Comparison of ENCODE assay signal across 8 mouse cellular contexts in the genomic region with DNA sequence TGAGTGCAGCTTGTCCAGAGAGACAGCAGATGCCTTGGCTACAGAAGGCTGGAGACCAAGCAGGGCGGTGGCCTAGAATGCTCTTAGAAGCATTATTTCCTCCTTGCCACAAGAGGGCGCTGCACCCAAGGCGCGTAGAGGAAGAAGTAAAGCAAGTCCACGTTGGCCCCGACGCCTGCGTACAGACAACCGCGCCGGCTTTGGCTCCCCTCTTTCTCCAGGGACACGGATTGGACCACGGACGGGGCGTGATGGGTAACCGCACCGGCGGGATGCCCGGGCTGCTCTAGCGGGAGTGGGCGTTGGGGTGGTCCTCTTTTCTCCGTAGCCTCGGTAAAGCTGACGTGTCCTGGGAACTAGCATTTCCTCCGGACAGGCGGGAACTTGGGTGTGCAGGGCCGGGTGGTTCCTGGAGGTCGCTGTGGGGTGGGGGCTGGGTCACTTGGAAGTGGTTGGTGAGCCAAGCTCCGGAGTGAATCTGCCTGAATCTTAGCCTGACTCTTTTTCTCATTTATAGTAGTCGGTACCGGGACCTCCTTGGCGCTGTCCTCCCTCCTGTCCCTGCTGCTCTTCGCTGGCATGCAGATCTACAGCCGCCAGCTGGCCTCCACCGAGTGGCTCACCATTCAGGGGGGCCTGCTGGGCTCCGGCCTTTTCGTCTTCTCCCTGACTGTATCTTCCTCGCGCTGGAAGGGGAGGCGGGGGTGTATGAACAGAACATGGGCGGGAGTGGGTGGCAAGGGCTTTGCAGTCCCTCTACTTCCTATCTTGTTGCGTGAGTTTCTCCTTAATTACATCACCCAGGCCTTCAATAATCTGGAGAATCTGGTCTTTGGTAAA. TPM values are rescaled to one million over a fixed set of nuclear protein-coding genes. Genes with fewer than 3 reads are reported as not detected.
DNase-seq lines count a peak whose midpoint lies in the region; ATAC-seq lines count a peak whose summit lies in the region.

Trim46 (minus strand) TSS at position 49 of the 840 bp plus-strand sequence.

- DNase-seq in adrenal gland, adult 18-20 months (ENCODE audit: low spot score in 2 of 2) = peak; percentile 85 to 86
- peak; percentile 96 for DNase-seq in embryo, embryonic 10 days (ENCODE audit: low spot score)
- DNase-seq in gastrocnemius, postnatal 10 days = peak; percentile 87
- peak; percentile 91 to 95 for DNase-seq in left cerebral cortex, postnatal 25 days (ENCODE audit: low spot score in 2 of 2)
- DNase-seq in mesoderm, embryonic 11.5 days (ENCODE audit: low read depth, low spot score) = peak; percentile 94
- peak; percentile 90 for DNase-seq in right cerebral cortex, postnatal 25 days
- DNase-seq in urinary bladder, postnatal 36 days (ENCODE audit: low spot score in 2 of 2) = peak; percentile 82 to 88

- peak; percentile 80 for ATAC-seq in inflammation-experienced regulatory T-cells, adult 6 months

- intact Hi-C loops in left cerebral cortex, postnatal 25 days (cut with DNase I) = no loop called here

RNA-seq across cellular contexts. Expression of gene Trim46, which starts in this region (rescaled TPM):
- 1 to 10 TPM; 1.7 to 2.9 TPM for total RNA-seq in adrenal gland, adult 18-20 months (2021)
- under 1 TPM; 0.70 to 0.86 TPM for total RNA-seq in gastrocnemius, postnatal 10 days (2021)
- polyA plus RNA-seq in inflammation-experienced regulatory T-cells, adult 6 months (2017; shearing (Covaris generic)) = 1 to 10 TPM; 2.6 to 5.5 (median 3.4) TPM
- 10 to 100 TPM; 89.8 to 94.3 TPM for total RNA-seq in left cerebral cortex, postnatal 25 days (2021)

Comparison
In these comparisons a context has a peak if more than half of its experiments do, and no peak if none do; other contexts are left out.
1. Peak in every context shown above with its lines: DNase-seq and ATAC-seq.
2. RNA of gene Trim46 (total RNA-seq): 89.8 to 94.3 TPM in left cerebral cortex, postnatal 25 days; 1.7 to 2.9 TPM in adrenal gland, adult 18-20 months and 0.70 to 0.86 TPM in gastrocnemius, postnatal 10 days; every median in the first group is over 10 times any median in the second.
3. Peak in DNase-seq in gastrocnemius, postnatal 10 days; RNA of the gene not detected or under 1 TPM.